Mouse (Mus musculus) v-Abl transformed pro-B cells (cell line): ENCODE results near the gene Scaf8.

Experiments used
- in situ Hi-C, 2 experiments: fragments of 400-800 bp; cut with MboI; formaldehyde crosslinking; loops; one replicate each; pipeline ENCODE4 v1.15.1; 2025; ENCODE audit not compliant: unreplicated experiment in 2 of 2

The Scaf8 gene

DNA sequence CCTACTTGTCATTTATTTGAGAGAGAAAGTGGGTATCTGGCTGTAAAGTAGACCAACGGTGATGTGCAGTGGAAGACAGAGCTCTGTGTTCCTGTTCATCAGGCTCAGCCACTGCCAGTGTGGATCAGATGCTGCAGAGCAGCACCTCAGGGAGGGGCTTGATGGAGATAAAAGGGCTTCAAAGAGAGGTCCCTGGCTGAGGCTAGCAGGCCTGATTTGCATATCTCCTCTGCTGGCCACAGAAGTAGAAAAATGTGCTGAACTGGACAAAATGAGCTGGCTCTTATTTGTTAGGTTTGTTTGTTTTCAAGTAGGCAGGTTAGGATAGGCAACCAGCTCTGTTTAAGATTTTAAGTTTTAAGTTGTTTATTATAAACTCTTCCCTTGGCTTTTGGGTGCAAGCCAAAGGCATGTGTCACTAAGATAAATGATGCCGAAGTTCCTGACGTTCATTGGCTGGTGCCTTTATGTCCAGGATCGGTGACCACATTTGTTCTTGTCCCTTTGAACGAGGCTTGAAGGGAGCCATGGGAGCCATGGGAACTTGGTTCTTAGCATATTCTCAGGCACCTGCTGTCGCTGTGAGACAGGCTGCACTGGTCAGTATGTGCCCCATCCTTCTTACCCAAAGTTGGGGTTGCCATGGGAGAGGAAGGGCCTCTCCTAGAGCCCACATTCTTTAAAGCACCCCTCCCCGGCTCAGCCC is 132.0 kb downstream of the Scaf8 start:
- in situ Hi-C loops, result no loop called here
